Mouse (Mus musculus) stomach, embryonic 14.5 days (tissue): Measurements from ENCODE around the gene Pspn. TPM values are rescaled to one million over a fixed set of nuclear protein-coding genes. Genes with fewer than 3 reads are reported as not detected.

Source experiments
- polyA plus RNA-seq: library from polyadenylated mRNA; unstranded; fragments of >200 nt; fragmentation: Nextera tagmentation; extraction: Ambion mirVana; gene quantifications from 2 replicates; pipeline ENCODE4 v1.2.1, GENCODE M21; 2014

Gene Pspn
- polyA plus RNA-seq, 1 experiment from 2014 or later = 1.0 TPM

Other genes with a start within 250 kb of the Pspn start
- 14.1 and 14.4 TPM in 2 replicates for gene Nrtn, start 242.5 kb downstream of the Pspn start, polyA plus RNA-seq
- 40.9 and 46.3 TPM in 2 replicates for gene Dus3l, start 235.3 kb downstream of the Pspn start, polyA plus RNA-seq
- 1.1 and 1.6 TPM in 2 replicates for gene Prr22, start 229.8 kb downstream of the Pspn start, polyA plus RNA-seq
- gene Rfx2, start 169.0 kb downstream of the Pspn start, polyA plus RNA-seq = 6.7 TPM in 2 replicates
- not detected in 2 replicates for gene Acsbg2, start 125.6 kb downstream of the Pspn start, polyA plus RNA-seq
- 0.35 and 0.76 TPM in 2 replicates for gene 1700061G19Rik, start 124.5 kb downstream of the Pspn start, polyA plus RNA-seq
- gene Mllt1, start 64.6 kb downstream of the Pspn start, polyA plus RNA-seq = 26.8 and 29.6 TPM in 2 replicates
- not detected in 2 replicates for gene Acer1, start 17.9 kb downstream of the Pspn start, polyA plus RNA-seq
- 146 and 164 TPM in 2 replicates for gene Clpp, start 9.7 kb downstream of the Pspn start, polyA plus RNA-seq
- 41.8 and 43.7 TPM in 2 replicates for gene Alkbh7, start 2.7 kb downstream of the Pspn start, polyA plus RNA-seq
- gene Gtf2f1, start 11.3 kb upstream of the Pspn start, polyA plus RNA-seq = 56.3 and 59.8 TPM in 2 replicates
- gene Gm17949, start 11.5 kb upstream of the Pspn start, polyA plus RNA-seq = 0.64 and 0.77 TPM in 2 replicates
- gene Khsrp, start 31.5 kb upstream of the Pspn start, polyA plus RNA-seq = 45.8 and 46.4 TPM in 2 replicates
- gene Slc25a41, start 41.6 kb upstream of the Pspn start, polyA plus RNA-seq = 0.28 TPM in 1 of 2 replicates, not detected in the other
- gene Crb3, start 59.1 kb upstream of the Pspn start, polyA plus RNA-seq = 43.8 and 44.2 TPM in 2 replicates
- gene Slc25a23, start 59.8 kb upstream of the Pspn start, polyA plus RNA-seq = 11.5 and 12.7 TPM in 2 replicates
- 5.0 and 5.3 TPM in 2 replicates for gene Dennd1c, start 78.5 kb upstream of the Pspn start, polyA plus RNA-seq
- gene Tubb4a, start 87.8 kb upstream of the Pspn start, polyA plus RNA-seq = 33.9 and 34.9 TPM in 2 replicates
- gene Tnfsf9, start 105.3 kb upstream of the Pspn start, polyA plus RNA-seq = 11.0 and 11.7 TPM in 2 replicates
- not detected in 2 replicates for gene Cd70, start 149.8 kb upstream of the Pspn start, polyA plus RNA-seq
- 0.31 TPM in 1 of 2 replicates, not detected in the other for gene Tnfsf14, start 194.2 kb upstream of the Pspn start, polyA plus RNA-seq
- 0.48 and 1.4 TPM in 2 replicates for gene C3, start 228.1 kb upstream of the Pspn start, polyA plus RNA-seq
- gene Gpr108, start 248.4 kb upstream of the Pspn start, polyA plus RNA-seq = 38.6 and 40.6 TPM in 2 replicates
- 33.4 and 35.4 TPM in 2 replicates for gene Trip10, start 249.4 kb upstream of the Pspn start, polyA plus RNA-seq